Mouse (Mus musculus) thymus, adult 2 months (tissue): ENCODE data around the gene Tff3. TPM values are rescaled to one million over a fixed set of nuclear protein-coding genes. Genes with fewer than 3 reads are reported as not detected.
A peak's percentile ranks its signal among the peaks of the same experiment; 100 is the strongest.

Experiments used
- DNase-seq: peaks from one replicate; pipeline ENCODE4 v3.0.0; 2021
- H3K27ac ChIP-seq: fragments of 200-500 bp; 2 replicates; pipeline ENCODE4 v1.5.1; 2012; ENCODE audit warnings: low read length, control low read depth; ENCODE audit not compliant: control insufficient read depth, insufficient read depth
- H3K27me3 ChIP-seq: fragments of 200-500 bp; 2 replicates; pipeline ENCODE4 v1.6.1; 2012; ENCODE audit warnings: mild to moderate bottlenecking, low read length, moderate library complexity, mixed read lengths; ENCODE audit not compliant: control insufficient read depth, insufficient read depth
- H3K36me3 ChIP-seq: fragments of 200-500 bp; 2 replicates; pipeline ENCODE4 v1.6.1; 2012; ENCODE audit warnings: mild to moderate bottlenecking, low read length, moderate library complexity; ENCODE audit not compliant: control insufficient read depth, insufficient read depth
- H3K4me1 ChIP-seq: fragments of 200-500 bp; replicated peaks from 2 replicates; pipeline ENCODE4 v1.6.1; 2012; ENCODE audit warnings: low read length; ENCODE audit not compliant: control insufficient read depth, insufficient read depth
- H3K4me3 ChIP-seq: fragments of 200-500 bp; 2 replicates; pipeline ENCODE4 v1.5.1; 2012; ENCODE audit warnings: mild to moderate bottlenecking, low read length, control low read depth, moderate library complexity; ENCODE audit not compliant: control insufficient read depth, insufficient read depth
- CTCF ChIP-seq: fragments of 200-500 bp; IDR thresholded peaks from 2 replicates; pipeline ENCODE4 v1.5.1; 2012; ENCODE audit warnings: mild to moderate bottlenecking, control low read depth, low read length, moderate library complexity, borderline replicate concordance; ENCODE audit not compliant: control insufficient read depth, poor library complexity, insufficient read depth; ENCODE audit errors: extremely low read depth
- POLR2A ChIP-seq: fragments of 200-500 bp; IDR thresholded peaks from 2 replicates; pipeline ENCODE4 v1.6.1; 2012; ENCODE audit warnings: mild to moderate bottlenecking, low read length, control low read depth, moderate library complexity; ENCODE audit not compliant: control insufficient read depth, poor library complexity, insufficient read depth; ENCODE audit errors: extremely low read depth
- WGBS: fragments of 180-500 bp; shearing (Covaris S2); methylation state at CpG from one replicate; pipeline ENCODE4 v1.1.7; 2018; 5-methylcytosine and 5-hydroxymethylcytosine counted together
- polyA plus RNA-seq: library from polyadenylated mRNA; depleted of rRNA; stranded (reverse); fragments of >200 nt; gene quantifications from 2 replicates; pipeline ENCODE4 v1.2.3, GENCODE M21; 2012; rRNA removed

Tff3 gene
- polyA plus RNA-seq = 10.1 and 10.4 TPM in 2 replicates

DNA sequence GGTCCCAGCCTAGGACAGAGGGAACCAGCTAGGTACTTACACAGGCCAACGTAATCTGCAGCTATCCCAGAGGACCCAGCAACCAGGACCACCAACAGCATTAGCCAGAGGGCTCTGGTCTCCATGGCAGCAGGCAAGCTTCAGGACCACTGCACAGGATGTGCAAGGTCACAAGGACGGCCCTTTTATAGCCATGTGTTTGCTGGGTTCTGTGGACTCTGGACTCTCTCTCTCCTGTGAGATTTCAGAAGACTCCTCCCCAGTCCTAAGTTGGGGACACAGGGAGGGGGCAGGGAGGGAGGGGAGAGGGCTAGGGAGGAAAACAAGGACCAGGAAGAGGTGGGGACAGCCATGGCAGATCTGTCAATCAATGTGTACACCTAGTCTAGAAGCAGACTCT lies at the start of gene Tff3:
Gene Tff3, minus strand, starts transcription at position 195 of the 400 bp plus-strand sequence.
- H3K36me3 ChIP-seq = no peaks in the 10 kb centered on the region
- H3K27me3 ChIP-seq = no peaks in the 10 kb centered on the region
- DNase-seq = no peak
- H3K27ac ChIP-seq = no peak within 1 kb of the TSS
- 68% methylated on average over 2 of the region's 2 CpGs for WGBS
- H3K4me1 ChIP-seq = no peaks in the 10 kb centered on the region
- no peak within 1 kb of the TSS for H3K4me3 ChIP-seq
- TF ChIP-seq CTCF (no peak), POLR2A (no peak)

- no peaks in the 10 kb centered on the region; the same call in 1 of the 2 replicates for H3K4me1 ChIP-seq
- TF ChIP-seq CTCF (no peak), POLR2A (no peak)
- H3K27ac ChIP-seq = no peak overlapping the region
- no peaks in the 10 kb centered on the region for H3K36me3 ChIP-seq
- peak; percentile 56 for DNase-seq
- WGBS = 22% methylated on average over 4 of the region's 4 CpGs
- no peak overlapping the region for H3K4me3 ChIP-seq
- H3K27me3 ChIP-seq = no peaks in the 10 kb centered on the region
Observed at GRCm38 (mm10) chr17:31176321-31176720, 46.9 kb upstream of the Tff3 start.

DNA sequence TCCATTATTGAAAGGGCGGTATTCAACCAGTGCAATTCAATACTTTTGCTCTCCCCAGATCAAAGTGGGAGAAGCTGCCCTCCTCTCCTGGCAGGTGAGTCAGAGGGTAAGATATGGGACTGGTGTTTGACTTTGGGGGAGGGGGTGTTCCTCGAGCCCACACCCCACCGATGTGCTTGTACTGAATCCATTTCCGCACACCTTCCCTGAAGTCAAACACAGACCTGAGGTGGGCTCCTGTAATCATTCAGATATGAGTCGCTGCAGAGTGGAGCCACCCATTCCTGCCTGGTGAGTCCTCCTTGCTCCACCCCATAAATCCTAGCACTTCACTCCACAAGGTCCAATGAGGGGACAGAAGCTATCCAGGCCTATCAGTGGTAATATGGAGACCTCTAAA lies 40.4 kb upstream of the Tff3 start:
- DNase-seq = no peak
- Histone ChIP-seq H3K4me1 (peaks cover 4% of the 10 kb centered on the region), H3K4me3 (no peak overlapping the region), H3K27ac (no peak overlapping the region), H3K27me3 (no peaks in the 10 kb centered on the region), H3K36me3 (no peaks in the 10 kb centered on the region)
- 93% methylated on average over 5 of the region's 5 CpGs for WGBS
- TF ChIP-seq POLR2A (no peak), CTCF (no peak)

DNA sequence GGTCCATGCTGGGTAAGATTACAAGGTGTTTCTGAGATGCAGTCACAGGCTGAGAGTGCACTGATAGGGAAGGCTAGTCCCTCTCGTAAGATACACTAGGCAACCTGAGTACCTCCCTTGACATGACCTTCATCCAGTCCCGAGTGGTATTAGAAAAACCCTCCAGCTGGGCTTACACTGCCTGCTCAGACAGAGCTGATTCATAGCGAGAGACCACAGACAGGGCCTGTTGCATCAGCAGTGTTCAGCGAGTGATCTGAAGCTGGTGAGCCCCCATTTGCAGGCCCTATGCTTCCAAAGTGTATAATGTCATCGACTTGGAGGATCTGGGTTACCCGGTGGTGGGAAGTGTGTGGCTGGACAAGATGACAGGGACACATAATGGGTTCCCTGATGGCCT lies 35.7 kb upstream of the Tff3 start, which contains the start of gene Tff1:
Gene Tff1, minus strand, starts transcription at position 151 of the 400 bp plus-strand sequence.
- WGBS = 93% methylated on average over 6 of the region's 6 CpGs
- H3K27me3 ChIP-seq = no peaks in the 10 kb centered on the region

GRCm38 (mm10) chr17:31163821-31164220 lies 34.4 kb upstream of the Tff3 start:
- Histone ChIP-seq H3K27ac (no peak overlapping the region), H3K36me3 (no peaks in the 10 kb centered on the region), H3K4me3 (no peak overlapping the region), H3K27me3 (no peaks in the 10 kb centered on the region), H3K4me1 (peaks cover 32% of the 10 kb centered on the region)
- 0 out of 2 replicates have a peak, but pooled peaks have one; percentile 33 for TF ChIP-seq CTCF
- no peak for TF ChIP-seq POLR2A
- DNase-seq = peak; percentile 68
- 7% methylated on average over 2 of the region's 2 CpGs for WGBS

More for the DNA sequence above, 35.7 kb upstream of the Tff3 start, which contains the start of gene Tff1:
- DNase-seq = no peak
- Histone ChIP-seq H3K36me3 (no peaks in the 10 kb centered on the region), H3K4me3 (no peak within 1 kb of the TSS), H3K27ac (no peak within 1 kb of the TSS), H3K4me1 (peaks cover 32% of the 10 kb centered on the region)
- TF ChIP-seq POLR2A (no peak), CTCF (no peak)

- TF ChIP-seq POLR2A (no peak), CTCF (no peak)
- Histone ChIP-seq H3K27me3 (no peaks in the 10 kb centered on the region), H3K4me1 (peaks cover 32% of the 10 kb centered on the region), H3K36me3 (no peaks in the 10 kb centered on the region), H3K4me3 (no peak overlapping the region), H3K27ac (no peak overlapping the region)
- no peak for DNase-seq
- WGBS = 70% methylated on average over 12 of the region's 12 CpGs
Observed at GRCm38 (mm10) chr17:31162607-31163006, 33.2 kb upstream of the Tff3 start.

DNA sequence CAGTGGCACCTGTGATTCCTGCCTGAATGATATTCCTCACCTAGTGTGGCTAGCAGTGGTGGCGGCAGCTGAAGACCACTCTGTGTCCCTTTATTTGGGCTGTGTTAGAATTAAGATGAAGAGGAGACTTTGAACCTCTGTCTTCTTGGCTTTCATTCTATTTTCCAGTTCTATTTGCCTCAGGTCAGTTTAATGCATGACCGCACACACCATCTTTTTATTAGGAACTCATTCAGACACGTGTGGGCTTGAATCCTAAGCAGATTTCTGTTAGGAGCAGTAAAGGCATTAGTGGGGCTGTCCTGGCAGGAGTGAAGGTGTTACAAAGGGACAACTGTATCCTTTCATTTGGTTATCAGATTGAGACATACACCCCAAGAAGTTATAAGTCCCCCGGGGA lies 30.8 kb upstream of the Tff3 start:
- DNase-seq = no peak
- Histone ChIP-seq H3K27me3 (no peaks in the 10 kb centered on the region), H3K4me3 (no peak overlapping the region), H3K27ac (no peak overlapping the region), H3K36me3 (no peaks in the 10 kb centered on the region), H3K4me1 (peaks cover 31% of the 10 kb centered on the region)
- WGBS = 96% methylated on average over 4 of the region's 4 CpGs
- no peak for TF ChIP-seq CTCF
- no peak for TF ChIP-seq POLR2A
